Mouse (Mus musculus) limb, embryonic 12.5 days (tissue): ENCODE data around the gene S1pr3. TPM values are rescaled to one million over a fixed set of nuclear protein-coding genes. Genes with fewer than 3 reads are reported as not detected.

Experiments used
- ATAC-seq: fragments of 200-750 bp; cut with Nextera tagmentation; 2 replicates; pipeline ENCODE4 v1.8.0; 2017; ENCODE audit warnings: low read depth, moderate TSS enrichment; ENCODE audit not compliant: insufficient number of reproducible peaks, insufficient read depth, low FRiP score, low TSS enrichment
- H3K27ac ChIP-seq: fragments of 300-500 bp; sonication (generic); 2 replicates; pipeline ENCODE4 v1.5.1; 2016; ENCODE audit warnings: mild to moderate bottlenecking, moderate library complexity
- H3K27me3 ChIP-seq: fragments of 300-500 bp; sonication (generic); 2 replicates; pipeline ENCODE4 v1.6.1; 2016; ENCODE audit warnings: mild to moderate bottlenecking, moderate library complexity
- H3K36me3 ChIP-seq: fragments of 300-500 bp; sonication (generic); 2 replicates; pipeline ENCODE4 v1.6.1; 2016; ENCODE audit warnings: mild to moderate bottlenecking, moderate library complexity
- H3K4me1 ChIP-seq: fragments of 300-500 bp; sonication (generic); replicated peaks from 2 replicates; pipeline ENCODE4 v1.6.1; 2016
- H3K4me2 ChIP-seq: fragments of 300-500 bp; sonication (generic); 2 replicates; pipeline ENCODE4 v1.6.1; 2016; ENCODE audit warnings: mild to moderate bottlenecking, moderate library complexity
- H3K4me3 ChIP-seq: fragments of 300-500 bp; sonication (generic); replicated peaks from 2 replicates; pipeline ENCODE4 v1.5.1; 2016; ENCODE audit warnings: mild to moderate bottlenecking
- H3K9ac ChIP-seq: fragments of 300-500 bp; sonication (generic); replicated peaks from 2 replicates; pipeline ENCODE4 v1.6.1; 2016; ENCODE audit warnings: mild to moderate bottlenecking, moderate library complexity
- H3K9me3 ChIP-seq: fragments of 300-500 bp; sonication (generic); 2 replicates; pipeline ENCODE4 v1.6.1; 2016; ENCODE audit warnings: mild to moderate bottlenecking, moderate library complexity
- WGBS: fragments of 180-500 bp; shearing (Covaris S2); methylation state at CpG from one replicate; pipeline ENCODE4 v1.1.7; 2016; 5-methylcytosine and 5-hydroxymethylcytosine counted together
- polyA plus RNA-seq: library from polyadenylated mRNA; unstranded; fragments of >200 nt; fragmentation: Nextera tagmentation; extraction: Ambion mirVana; gene quantifications from 2 replicates; pipeline ENCODE4 v1.2.1, GENCODE M21; 2016

Gene S1pr3
- polyA plus RNA-seq, 1 experiment from 2014 or later, result 133 TPM

GRCm38 (mm10) chr13:51381498-51381897, 26.9 kb upstream of the S1pr3 start:
- H3K4me3 ChIP-seq, result no peak overlapping the region
- peaks cover 7% of the 10 kb centered on the region; the same call in 1 of the 2 replicates for H3K9me3 ChIP-seq
- H3K9ac ChIP-seq, result no peak overlapping the region
- 81% methylated on average over 6 of the region's 6 CpGs for WGBS
- H3K27me3 ChIP-seq, result no peaks in the 10 kb centered on the region
- H3K4me2 ChIP-seq, result no peak overlapping the region
- peaks cover 37% of the 10 kb centered on the region for H3K4me1 ChIP-seq
- H3K27ac ChIP-seq, result no peak overlapping the region
- no peak for ATAC-seq
- H3K36me3 ChIP-seq, result no peaks in the 10 kb centered on the region

DNA sequence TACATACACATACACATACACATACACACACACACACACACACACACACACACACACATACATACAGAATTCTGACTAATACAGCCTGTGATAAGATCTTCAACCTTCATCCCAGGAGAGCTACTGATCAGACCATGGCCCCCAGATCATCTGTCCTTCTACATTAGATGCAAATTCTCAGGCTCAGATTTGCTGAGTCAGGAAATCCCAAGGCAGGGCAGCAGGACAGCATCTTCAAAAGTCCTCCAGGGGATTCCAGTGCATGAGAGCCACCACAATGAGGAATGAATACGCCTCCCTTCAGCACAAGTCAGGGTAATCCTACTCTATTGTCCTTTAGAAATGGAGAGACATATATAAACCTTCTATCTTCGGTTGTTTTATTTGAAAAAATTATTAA, 23.5 kb upstream of the S1pr3 start:
- H3K9ac ChIP-seq, result no peak overlapping the region
- no peak for ATAC-seq
- H3K4me3 ChIP-seq, result no peak overlapping the region
- WGBS, result 85% methylated on average over 2 of the region's 2 CpGs
- H3K27ac ChIP-seq, result no peak overlapping the region
- H3K9me3 ChIP-seq, result peaks cover 7% of the 10 kb centered on the region; the same call in 1 of the 2 replicates
- H3K4me1 ChIP-seq, result peaks cover 30% of the 10 kb centered on the region
- H3K27me3 ChIP-seq, result no peaks in the 10 kb centered on the region
- H3K4me2 ChIP-seq, result no peak overlapping the region
- H3K36me3 ChIP-seq, result no peaks in the 10 kb centered on the region

DNA sequence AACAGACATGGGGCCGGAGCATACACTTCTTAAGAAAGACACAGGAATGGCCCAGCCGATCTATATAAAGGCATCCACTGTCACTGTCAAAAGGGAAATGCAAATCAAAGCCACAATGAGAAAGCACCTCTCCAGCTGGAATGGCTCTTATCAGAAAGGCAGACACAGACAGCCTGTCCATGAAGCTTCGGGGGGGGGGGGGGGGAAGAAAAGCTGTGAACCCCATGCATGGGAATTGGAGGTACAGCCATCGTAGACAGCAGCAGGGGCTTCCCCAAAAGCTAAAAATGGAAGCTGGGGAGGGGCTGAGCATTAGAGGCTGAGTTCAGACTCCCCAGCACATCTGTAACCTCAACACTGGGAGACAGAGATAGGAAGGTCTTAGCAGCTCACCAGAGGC, 20.5 kb upstream of the S1pr3 start:
- 0 out of 2 replicates have a peak, but pooled peaks cover 1% of the 10 kb centered on the region for H3K9me3 ChIP-seq
- H3K36me3 ChIP-seq, result no peaks in the 10 kb centered on the region
- 59% methylated on average over 4 of the region's 4 CpGs for WGBS
- H3K4me1 ChIP-seq, result peaks cover 38% of the 10 kb centered on the region
- no peak overlapping the region for H3K27ac ChIP-seq
- no peak overlapping the region for H3K9ac ChIP-seq
- H3K27me3 ChIP-seq, result no peaks in the 10 kb centered on the region
- no peak overlapping the region for H3K4me2 ChIP-seq
- H3K4me3 ChIP-seq, result no peak overlapping the region
- no peak for ATAC-seq

GRCm38 (mm10) chr13:51390398-51390797, 18.0 kb upstream of the S1pr3 start:
- no peak overlapping the region for H3K4me2 ChIP-seq
- no peaks in the 10 kb centered on the region for H3K36me3 ChIP-seq
- H3K4me1 ChIP-seq, result peaks cover 38% of the 10 kb centered on the region
- no peaks in the 10 kb centered on the region for H3K27me3 ChIP-seq
- peaks cover 7% of the 10 kb centered on the region; the same call in 1 of the 2 replicates for H3K9me3 ChIP-seq
- peak overlapping the region; percentile 50; the same call in 1 of the 2 replicates for H3K27ac ChIP-seq
- 33% methylated on average over 4 of the region's 4 CpGs for WGBS
- no peak overlapping the region for H3K4me3 ChIP-seq
- H3K9ac ChIP-seq, result no peak overlapping the region
- no peak for ATAC-seq

DNA sequence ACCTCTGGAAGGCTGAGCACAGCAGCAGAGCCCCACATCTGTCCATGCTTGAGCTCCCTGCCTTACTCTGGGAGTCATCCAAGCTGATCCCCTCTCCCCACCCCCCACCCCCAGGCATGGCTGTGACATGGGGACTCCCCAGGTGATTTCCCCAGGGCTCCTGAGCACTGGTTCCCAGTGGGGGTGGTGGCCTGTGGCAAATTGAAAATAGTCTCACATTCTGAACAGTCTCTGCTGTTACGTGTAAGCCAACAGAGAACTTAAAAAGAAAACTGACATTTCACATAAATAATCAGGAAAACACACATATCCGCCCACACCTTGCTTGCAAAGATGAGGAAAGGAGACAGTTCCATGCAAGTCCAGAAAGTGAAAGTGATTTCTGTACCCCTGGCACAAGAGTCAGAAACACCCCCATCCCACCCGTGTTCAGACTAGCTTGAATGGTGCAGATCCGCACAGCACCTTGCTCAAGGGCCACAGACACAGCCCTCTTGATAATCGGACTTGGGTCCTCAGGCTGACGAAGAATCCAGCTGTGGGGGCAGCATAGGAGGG, 17.0 kb upstream of the S1pr3 start:
- peaks cover 9% of the 10 kb centered on the region; the same call in 1 of the 2 replicates for H3K9me3 ChIP-seq
- 87% methylated on average over 6 of the region's 6 CpGs for WGBS
- H3K4me3 ChIP-seq, result no peak overlapping the region
- no peak overlapping the region for H3K27ac ChIP-seq
- H3K4me2 ChIP-seq, result no peak overlapping the region
- no peak overlapping the region for H3K9ac ChIP-seq
- no peaks in the 10 kb centered on the region for H3K27me3 ChIP-seq
- ATAC-seq, result no peak
- H3K4me1 ChIP-seq, result peaks cover 32% of the 10 kb centered on the region
- H3K36me3 ChIP-seq, result no peaks in the 10 kb centered on the region

- H3K4me2 ChIP-seq, result no peak overlapping the region
- no peaks in the 10 kb centered on the region for H3K36me3 ChIP-seq
- H3K27me3 ChIP-seq, result no peaks in the 10 kb centered on the region
- no peak for ATAC-seq
- H3K4me3 ChIP-seq, result no peak overlapping the region
- peaks cover 31% of the 10 kb centered on the region for H3K4me1 ChIP-seq
- H3K9ac ChIP-seq, result no peak overlapping the region
- H3K9me3 ChIP-seq, result peaks cover 9% of the 10 kb centered on the region; the same call in 1 of the 2 replicates
- no peak overlapping the region for H3K27ac ChIP-seq
- no CpG with 5 or more reads among the region's 1 CpGs for WGBS
Observed at GRCm38 (mm10) chr13:51392256-51392655, 16.2 kb upstream of the S1pr3 start.

DNA sequence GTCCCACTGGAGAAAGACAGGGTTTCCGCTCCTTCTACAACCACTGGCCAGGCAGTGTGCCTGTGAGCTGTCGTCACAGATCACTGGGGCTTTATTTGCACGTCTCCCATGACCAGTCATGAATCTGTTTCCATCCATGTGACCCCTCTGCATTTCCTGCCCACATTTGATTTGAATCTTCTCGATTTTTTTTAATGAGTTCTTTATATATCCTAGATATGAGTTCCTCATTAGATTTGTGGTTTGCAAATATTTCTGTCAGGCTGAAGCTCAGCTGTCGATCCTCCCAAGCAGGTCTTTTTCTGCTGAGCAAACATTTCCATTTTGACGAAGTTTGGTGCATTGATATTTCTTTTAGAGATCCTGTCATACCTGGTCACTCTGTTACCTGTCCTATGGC, 10.6 kb upstream of the S1pr3 start:
- no peak for ATAC-seq
- no peaks in the 10 kb centered on the region for H3K27me3 ChIP-seq
- 81% methylated on average over 6 of the region's 6 CpGs for WGBS
- no peak overlapping the region for H3K27ac ChIP-seq
- H3K9me3 ChIP-seq, result peaks cover 9% of the 10 kb centered on the region; the same call in 1 of the 2 replicates
- peaks cover 12% of the 10 kb centered on the region for H3K4me1 ChIP-seq
- H3K4me3 ChIP-seq, result no peak overlapping the region
- no peak overlapping the region for H3K4me2 ChIP-seq
- H3K36me3 ChIP-seq, result no peaks in the 10 kb centered on the region
- no peak overlapping the region for H3K9ac ChIP-seq

- Histone ChIP-seq H3K9me3 (peaks cover 9% of the 10 kb centered on the region; the same call in 1 of the 2 replicates), H3K4me3 (no peak overlapping the region), H3K27ac (no peak overlapping the region), H3K4me1 (peaks cover 12% of the 10 kb centered on the region), H3K27me3 (no peaks in the 10 kb centered on the region), H3K4me2 (no peak overlapping the region), H3K9ac (no peak overlapping the region), H3K36me3 (no peaks in the 10 kb centered on the region)
- 90% methylated on average over 3 of the region's 3 CpGs for WGBS
- ATAC-seq, result no peak
Observed at GRCm38 (mm10) chr13:51399562-51399961, 8.9 kb upstream of the S1pr3 start.

DNA sequence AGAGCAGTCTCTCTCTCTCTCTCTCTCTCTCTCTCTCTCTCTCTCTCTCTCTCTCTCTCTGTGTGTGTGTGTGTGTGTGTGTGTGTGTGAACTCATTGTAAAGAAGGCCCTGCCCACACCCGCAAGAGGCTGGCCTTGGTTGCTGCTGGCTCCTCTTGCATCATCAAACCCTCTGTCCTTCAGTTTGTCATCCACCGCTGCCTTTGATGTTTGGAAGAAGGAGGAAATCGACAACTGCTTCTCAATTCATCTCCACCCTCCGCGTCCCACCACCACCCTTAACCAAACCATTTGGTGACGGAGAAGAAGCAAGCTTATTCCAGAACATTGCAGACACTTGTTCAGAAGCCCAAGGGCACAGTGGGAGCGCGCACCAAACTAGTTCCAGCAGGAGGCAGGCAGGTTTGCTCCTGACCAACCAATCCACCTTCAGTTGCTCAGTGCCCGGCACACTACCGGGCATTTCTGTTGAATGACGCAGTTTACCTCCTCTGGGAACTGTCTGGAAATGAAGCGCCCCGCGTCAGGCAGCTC, 8.2 kb upstream of the S1pr3 start:
- peaks cover 3% of the 10 kb centered on the region; the same call in 1 of the 2 replicates for H3K9me3 ChIP-seq
- WGBS, result 12% methylated on average over 14 of the region's 14 CpGs
- no peaks in the 10 kb centered on the region for H3K27me3 ChIP-seq
- H3K4me3 ChIP-seq, result peak overlapping the region; percentile 36
- H3K4me2 ChIP-seq, result peak overlapping the region; percentile 73
- H3K4me1 ChIP-seq, result peaks cover 12% of the 10 kb centered on the region
- peak overlapping the region; percentile 40 for H3K9ac ChIP-seq
- H3K36me3 ChIP-seq, result no peaks in the 10 kb centered on the region
- peak; percentile 46; the same call in 1 of the 2 replicates for ATAC-seq
- peak overlapping the region; percentile 60; the same call in 1 of the 2 replicates for H3K27ac ChIP-seq

- Histone ChIP-seq H3K4me2 (peak overlapping the region; percentile 73), H3K4me3 (peak overlapping the region; percentile 36), H3K4me1 (peaks cover 12% of the 10 kb centered on the region), H3K27ac (peak overlapping the region; percentile 60; the same call in 1 of the 2 replicates), H3K27me3 (no peaks in the 10 kb centered on the region), H3K9ac (peak overlapping the region; percentile 40), H3K9me3 (no peaks in the 10 kb centered on the region), H3K36me3 (no peaks in the 10 kb centered on the region)
- peak; percentile 38; the same call in 1 of the 2 replicates for ATAC-seq
- WGBS, result 9% methylated on average over 20 of the region's 20 CpGs
Observed at GRCm38 (mm10) chr13:51400736-51401501, 7.5 kb upstream of the S1pr3 start.

GRCm38 (mm10) chr13:51404566-51404965, 3.9 kb upstream of the S1pr3 start:
- Histone ChIP-seq H3K27me3 (no peaks in the 10 kb centered on the region), H3K9me3 (no peaks in the 10 kb centered on the region), H3K9ac (no peak overlapping the region), H3K4me3 (no peak overlapping the region), H3K27ac (no peak overlapping the region), H3K4me1 (peaks cover 29% of the 10 kb centered on the region), H3K36me3 (no peaks in the 10 kb centered on the region), H3K4me2 (no peak overlapping the region)
- ATAC-seq, result no peak
- 89% methylated on average over 4 of the region's 4 CpGs for WGBS
